Mouse (Mus musculus) right cerebral cortex, postnatal 36 days (tissue): Measurements from ENCODE around the gene Defb7.

Source experiments
- DNase-seq, 2 experiments: peaks; one replicate each; pipeline ENCODE4 v3.0.0; 2022; ENCODE audit warnings: low spot score in 2 of 2, mixed read lengths in 1 of 2

The Defb7 gene

DNA sequence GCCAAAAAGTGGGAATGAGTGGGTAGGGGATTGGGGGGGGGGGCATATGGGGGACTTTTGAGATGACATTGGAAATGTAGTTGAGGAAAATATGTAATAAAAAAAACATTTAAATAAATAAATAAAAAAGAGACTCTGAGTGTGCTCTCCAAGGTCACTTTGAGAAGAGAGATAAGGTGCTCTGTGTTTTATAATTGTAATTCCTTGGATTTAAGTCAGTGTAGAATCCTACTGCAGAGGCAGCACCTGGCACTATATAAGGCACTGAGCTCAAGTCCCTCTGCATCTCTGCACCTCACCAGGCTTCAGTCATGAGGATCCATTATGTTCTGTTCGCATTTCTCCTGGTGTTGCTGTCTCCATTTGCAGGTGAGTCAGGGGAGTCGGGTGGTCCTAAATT, at the start of gene Defb7:
Defb7 (plus strand) TSS at position 301 of the 400 bp plus-strand sequence.
- no peak for DNase-seq

DNA sequence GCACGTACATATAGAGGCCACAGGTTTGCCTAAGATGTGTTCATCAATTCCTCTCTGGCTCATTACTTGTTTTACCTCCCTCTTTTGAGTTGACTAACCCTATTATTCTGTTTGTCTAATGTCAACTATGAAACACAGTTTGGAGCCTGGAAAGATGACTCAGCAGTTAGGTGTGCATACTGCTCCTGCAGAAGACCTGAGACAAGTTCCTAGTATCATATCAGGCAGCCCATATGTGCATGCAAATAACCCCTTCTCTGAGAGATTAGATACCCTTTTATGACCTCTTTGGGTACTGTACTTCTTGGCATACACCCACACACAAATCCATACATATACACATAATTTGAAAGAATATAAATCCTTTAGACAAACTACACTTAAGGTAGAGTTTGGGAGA, 48.5 kb upstream of the Defb7 start:
- no peak for DNase-seq

DNA sequence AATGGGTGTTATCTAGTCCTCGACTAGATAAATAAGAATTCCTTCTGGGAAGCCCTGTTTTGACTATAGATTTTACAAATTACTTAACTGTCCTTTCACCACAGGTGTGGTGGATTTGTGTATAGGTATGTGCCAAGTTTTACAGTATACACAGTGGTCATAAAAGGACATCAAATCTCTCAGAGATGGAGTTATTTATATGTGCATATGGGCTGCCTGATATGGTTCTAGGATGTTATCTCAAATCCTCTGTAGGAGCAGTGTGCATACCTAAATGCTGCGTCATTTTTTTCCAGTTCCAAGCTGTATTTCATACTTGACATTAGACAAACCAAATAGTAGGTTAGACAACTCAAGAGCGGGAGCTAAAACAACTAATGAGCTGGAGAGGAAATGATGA, 33.5 kb upstream of the Defb7 start:
- no peak for DNase-seq

DNA sequence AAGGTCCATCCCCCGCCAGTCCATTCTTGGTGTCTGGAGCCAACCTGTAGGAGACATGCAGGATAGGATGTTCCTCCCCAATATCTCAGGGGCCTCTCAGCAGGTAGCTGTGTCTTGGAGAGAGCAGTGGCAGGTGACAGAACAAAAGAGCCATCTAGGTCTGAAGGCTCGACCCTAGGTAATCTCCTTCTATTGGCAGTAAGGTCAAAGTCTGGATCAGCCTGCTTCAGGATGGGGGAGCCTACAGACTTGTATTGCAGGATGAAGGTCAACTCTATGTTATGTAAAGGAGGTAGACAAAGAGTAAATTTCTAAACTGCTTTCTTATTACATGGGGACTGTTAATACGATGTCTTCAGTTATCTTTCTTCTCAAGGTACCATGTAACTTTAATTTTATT, 25.9 kb upstream of the Defb7 start:
- DNase-seq = no peak

DNA sequence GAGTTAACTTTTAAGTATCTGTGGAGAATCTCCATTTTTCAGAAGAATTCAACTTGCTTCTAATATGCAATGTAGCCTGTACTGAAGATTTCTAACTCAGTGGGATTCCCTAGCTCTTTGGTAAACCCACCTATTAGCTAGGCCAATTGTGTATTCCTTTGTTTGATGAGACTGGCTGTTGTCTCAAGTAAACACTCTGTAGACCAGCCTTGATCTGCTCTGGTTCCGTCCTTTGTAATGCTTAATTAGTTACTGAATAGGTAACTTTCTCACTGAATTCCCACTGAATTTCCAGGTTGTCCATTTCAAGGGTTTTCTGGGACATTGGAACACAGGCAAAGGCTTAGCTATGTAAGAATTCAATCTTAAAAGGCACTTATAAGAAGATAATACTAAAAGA, 5.6 kb downstream of the Defb7 start:
- no peak for DNase-seq

DNA sequence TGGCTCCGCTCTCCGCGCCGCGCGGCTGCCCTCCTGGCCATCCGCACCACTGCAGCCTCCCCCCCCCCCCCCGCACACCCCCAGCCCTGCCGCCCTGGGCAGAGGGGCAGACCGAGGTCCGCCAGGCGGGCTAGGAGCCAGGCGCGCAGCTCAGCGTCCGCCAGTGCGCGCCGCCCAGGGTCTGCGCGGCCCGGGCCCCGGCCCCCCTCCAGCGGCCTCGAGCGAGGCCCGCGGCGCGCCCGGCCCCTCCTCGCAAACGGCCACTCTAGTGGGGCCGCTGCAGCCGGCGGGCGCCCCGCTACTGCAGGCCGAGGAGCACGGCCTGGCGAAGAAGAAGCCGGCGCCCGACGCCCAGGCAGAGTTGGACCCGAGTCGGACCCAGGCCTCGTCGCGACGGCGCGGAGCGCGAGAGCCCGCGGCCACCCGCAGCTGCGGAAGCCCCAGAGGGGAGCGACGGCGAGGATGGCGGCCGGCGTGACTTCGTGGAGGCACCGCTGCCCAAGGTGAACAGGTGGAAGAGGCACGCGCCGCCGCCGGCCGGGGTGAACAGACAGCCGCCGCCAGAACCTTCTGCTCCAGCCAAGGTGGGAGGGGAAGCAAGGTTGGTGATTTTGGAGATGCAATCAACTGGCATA, 40.4 kb downstream of the Defb7 start:
- DNase-seq = no peak

DNA sequence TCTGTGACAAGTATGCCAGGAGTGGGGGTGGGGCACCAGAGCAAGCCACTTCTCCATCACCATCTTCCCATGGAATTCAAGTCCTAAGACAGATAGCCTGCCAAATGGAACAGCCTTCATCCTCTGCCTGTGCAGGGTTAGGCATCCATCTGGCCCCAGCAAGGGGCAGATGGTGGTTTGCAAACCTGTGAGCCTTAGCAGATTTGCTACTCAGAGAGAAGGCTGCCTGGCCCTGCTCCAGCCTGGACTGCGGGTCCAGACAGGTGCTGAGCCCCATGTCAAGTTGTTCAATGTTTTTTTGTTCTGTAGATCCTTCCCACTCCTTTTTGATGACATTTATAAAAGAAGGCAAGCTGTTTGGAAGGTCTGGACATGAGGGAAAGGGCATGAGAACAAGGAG, 45.5 kb downstream of the Defb7 start:
- no peak for DNase-seq
